Mouse (Mus musculus) lung, postnatal 0 days (tissue): ENCODE measurements at regions not wholly inside any gene's neighbourhood (a gene's known extent, or its start where the extent isn't known, plus 50 kb on each side); places are given as distances from the start of the nearest gene placed in this dataset.

Experiments used
- CTCF ChIP-seq: IDR thresholded peaks from 2 replicates; pipeline ENCODE4 v1.5.1; 2016; ENCODE audit warnings: antibody characterized with exemption, mild to moderate bottlenecking
- EP300 ChIP-seq: IDR thresholded peaks from 2 replicates; pipeline ENCODE4 v1.6.1; 2016; ENCODE audit warnings: antibody characterized with exemption, mild to moderate bottlenecking, control low read depth

GRCm38 (mm10) chr4:53218291-53218640 lies 58.6 kb upstream of the Abca1 start:
- TF ChIP-seq CTCF (no peak), EP300 (0 out of 2 replicates have a peak, but pooled peaks have one; percentile 24)
